Mouse (Mus musculus): ENCODE results near the gene Zfp639. TPM values are rescaled to one million over a fixed set of nuclear protein-coding genes. Genes with fewer than 3 reads are reported as not detected.

Gene Zfp639
- polyA plus RNA-seq, 1 experiment from 2014 or later: 27.2 TPM

- H3K27me3 ChIP-seq (ENCODE audit: control insufficient read depth, insufficient read depth, low read length): 0 out of 2 replicates have a peak, but pooled peaks cover 3% of the 10 kb centered on the region
- H3K9ac ChIP-seq (ENCODE audit: low read length): no peak overlapping the region
- WGBS: 80% methylated on average over 8 of the region's 8 CpGs
These were observed 15.5 kb upstream of the Zfp639 start for GRCm38 (mm10) chr3:32494387-32495087.

GRCm38 (mm10) chr3:32495088-32495770, 14.8 kb upstream of the Zfp639 start:
- ATAC-seq (ENCODE audit: insufficient number of reproducible peaks, insufficient read depth, low FRiP score, low read depth): no peak
- Histone ChIP-seq H3K36me3 (ENCODE audit: control insufficient read depth, insufficient read depth, low read length) (no peaks in the 10 kb centered on the region), H3K9ac (ENCODE audit: low read length) (no peak overlapping the region), H3K27me3 (ENCODE audit: control insufficient read depth, insufficient read depth, low read length) (0 out of 2 replicates have a peak, but pooled peaks cover 3% of the 10 kb centered on the region), H3K4me3 (ENCODE audit: control insufficient read depth in 1 of 2, insufficient read depth in 1 of 2, low read depth in 1 of 2, low read length in 2 of 2) (no peak overlapping the region), H3K9me3 (ENCODE audit: control insufficient read depth, low read length) (no peaks in the 10 kb centered on the region), H3K4me2 (ENCODE audit: low read length) (no peak overlapping the region), H3K4me1 (ENCODE audit: control insufficient read depth in 2 of 2, insufficient read depth in 2 of 2, low read length in 2 of 2) (0 out of 4 replicates have a peak, but pooled peaks cover 0 to 2% of the 10 kb centered on the region in 2 experiments), H3K27ac (replicated peaks in 1 of 2; ENCODE audit: control insufficient read depth in 1 of 2, insufficient read depth in 1 of 2, low read depth in 2 of 2, low read length in 2 of 2) (no peak overlapping the region)
- 75% methylated on average over 8 of the region's 8 CpGs for WGBS

More at GRCm38 (mm10) chr3:32494387-32495087, 15.5 kb upstream of the Zfp639 start:
- no peak overlapping the region for H3K4me3 ChIP-seq (ENCODE audit: control insufficient read depth in 1 of 2, insufficient read depth in 1 of 2, low read depth in 1 of 2, low read length in 2 of 2)
- H3K27ac ChIP-seq (replicated peaks in 1 of 2; ENCODE audit: control insufficient read depth in 1 of 2, insufficient read depth in 1 of 2, low read depth in 2 of 2, low read length in 2 of 2): no peak overlapping the region
- no peak overlapping the region for H3K4me2 ChIP-seq (ENCODE audit: low read length)
- ATAC-seq (ENCODE audit: insufficient number of reproducible peaks, insufficient read depth, low FRiP score, low read depth): no peak
- no peaks in the 10 kb centered on the region for H3K9me3 ChIP-seq (ENCODE audit: control insufficient read depth, low read length)
- 0 out of 4 replicates have a peak, but pooled peaks cover 0 to 2% of the 10 kb centered on the region in 2 experiments for H3K4me1 ChIP-seq (ENCODE audit: control insufficient read depth in 2 of 2, insufficient read depth in 2 of 2, low read length in 2 of 2)
- no peaks in the 10 kb centered on the region for H3K36me3 ChIP-seq (ENCODE audit: control insufficient read depth, insufficient read depth, low read length)

GRCm38 (mm10) chr3:32495856-32496710, 14.0 kb upstream of the Zfp639 start:
- H3K27me3 ChIP-seq (ENCODE audit: control insufficient read depth, insufficient read depth, low read length): no peaks in the 10 kb centered on the region
- H3K4me3 ChIP-seq (ENCODE audit: control insufficient read depth in 1 of 2, insufficient read depth in 1 of 2, low read depth in 1 of 2, low read length in 2 of 2): no peak overlapping the region
- H3K36me3 ChIP-seq (ENCODE audit: control insufficient read depth, insufficient read depth, low read length): no peaks in the 10 kb centered on the region
- no peak overlapping the region for H3K27ac ChIP-seq (replicated peaks in 1 of 2; ENCODE audit: control insufficient read depth in 1 of 2, insufficient read depth in 1 of 2, low read depth in 2 of 2, low read length in 2 of 2)
- H3K4me1 ChIP-seq (ENCODE audit: control insufficient read depth in 2 of 2, insufficient read depth in 2 of 2, low read length in 2 of 2): 0 out of 4 replicates have a peak, but pooled peaks cover 0 to 2% of the 10 kb centered on the region in 2 experiments
- WGBS: 45% methylated on average over 8 of the region's 8 CpGs
- no peak overlapping the region for H3K9ac ChIP-seq (ENCODE audit: low read length)
- H3K9me3 ChIP-seq (ENCODE audit: control insufficient read depth, low read length): no peaks in the 10 kb centered on the region
- no peak for ATAC-seq (ENCODE audit: insufficient number of reproducible peaks, insufficient read depth, low FRiP score, low read depth)
- H3K4me2 ChIP-seq (ENCODE audit: low read length): no peak overlapping the region

- Histone ChIP-seq H3K27ac (replicated peaks in 1 of 2; ENCODE audit: control insufficient read depth in 1 of 2, insufficient read depth in 1 of 2, low read depth in 2 of 2, low read length in 2 of 2) (no peak overlapping the region), H3K4me2 (ENCODE audit: low read length) (no peak overlapping the region), H3K27me3 (ENCODE audit: control insufficient read depth, insufficient read depth, low read length) (no peaks in the 10 kb centered on the region), H3K36me3 (ENCODE audit: control insufficient read depth, insufficient read depth, low read length) (no peaks in the 10 kb centered on the region), H3K4me3 (ENCODE audit: control insufficient read depth in 1 of 2, insufficient read depth in 1 of 2, low read depth in 1 of 2, low read length in 2 of 2) (no peak overlapping the region), H3K9me3 (ENCODE audit: control insufficient read depth, low read length) (no peaks in the 10 kb centered on the region), H3K4me1 (ENCODE audit: control insufficient read depth in 2 of 2, insufficient read depth in 2 of 2, low read length in 2 of 2) (0 out of 4 replicates have a peak, but pooled peaks cover 0 to 2% of the 10 kb centered on the region in 2 experiments), H3K9ac (ENCODE audit: low read length) (no peak overlapping the region)
- WGBS: 100% methylated on average over 1 of the region's 1 CpGs
- ATAC-seq (ENCODE audit: insufficient number of reproducible peaks, insufficient read depth, low FRiP score, low read depth): no peak
These were observed 13.4 kb upstream of the Zfp639 start for GRCm38 (mm10) chr3:32496711-32497070.

GRCm38 (mm10) chr3:32500346-32500745, 9.7 kb upstream of the Zfp639 start:
- Histone ChIP-seq H3K9me3 (ENCODE audit: control insufficient read depth, low read length) (no peaks in the 10 kb centered on the region), H3K4me3 (ENCODE audit: control insufficient read depth in 1 of 2, insufficient read depth in 1 of 2, low read depth in 1 of 2, low read length in 2 of 2) (no peak overlapping the region), H3K9ac (ENCODE audit: low read length) (no peak overlapping the region), H3K27me3 (ENCODE audit: control insufficient read depth, insufficient read depth, low read length) (no peaks in the 10 kb centered on the region), H3K27ac (replicated peaks in 1 of 2; ENCODE audit: control insufficient read depth in 1 of 2, insufficient read depth in 1 of 2, low read depth in 2 of 2, low read length in 2 of 2) (no peak overlapping the region), H3K4me1 (ENCODE audit: control insufficient read depth in 2 of 2, insufficient read depth in 2 of 2, low read length in 2 of 2) (0 out of 4 replicates have a peak, but pooled peaks cover 0 to 2% of the 10 kb centered on the region in 2 experiments), H3K4me2 (ENCODE audit: low read length) (no peak overlapping the region), H3K36me3 (ENCODE audit: control insufficient read depth, insufficient read depth, low read length) (no peaks in the 10 kb centered on the region)
- ATAC-seq (ENCODE audit: insufficient number of reproducible peaks, insufficient read depth, low FRiP score, low read depth): no peak
- 82% methylated on average over 2 of the region's 2 CpGs for WGBS

GRCm38 (mm10) chr3:32505841-32506240, 4.2 kb upstream of the Zfp639 start:
- Histone ChIP-seq H3K4me2 (ENCODE audit: low read length) (no peak overlapping the region), H3K27ac (replicated peaks in 1 of 2; ENCODE audit: control insufficient read depth in 1 of 2, insufficient read depth in 1 of 2, low read depth in 2 of 2, low read length in 2 of 2) (no peak overlapping the region), H3K36me3 (ENCODE audit: control insufficient read depth, insufficient read depth, low read length) (no peaks in the 10 kb centered on the region), H3K9ac (ENCODE audit: low read length) (no peak overlapping the region), H3K27me3 (ENCODE audit: control insufficient read depth, insufficient read depth, low read length) (no peaks in the 10 kb centered on the region), H3K4me3 (ENCODE audit: control insufficient read depth in 1 of 2, insufficient read depth in 1 of 2, low read depth in 1 of 2, low read length in 2 of 2) (no peak overlapping the region), H3K4me1 (ENCODE audit: control insufficient read depth in 2 of 2, insufficient read depth in 2 of 2, low read length in 2 of 2) (peaks cover 0 to 4% of the 10 kb centered on the region in 2 experiments; a peak in 1 of 4 replicates), H3K9me3 (ENCODE audit: control insufficient read depth, low read length) (no peaks in the 10 kb centered on the region)
- 58% methylated on average over 3 of the region's 3 CpGs for WGBS
- no peak for ATAC-seq (ENCODE audit: insufficient number of reproducible peaks, insufficient read depth, low FRiP score, low read depth)
